Mouse (Mus musculus): ENCODE measurements around the gene 9430015G10Rik. TPM values are rescaled to one million over a fixed set of nuclear protein-coding genes. Genes with fewer than 3 reads are reported as not detected.
"Not testable (repeated sequence)": the region's sequence is repeated elsewhere in the genome, so short reads cannot be mapped to it uniquely, and the experiment has no call there.

The 9430015G10Rik gene
- total RNA-seq, 2 experiments from 2014 or later = 3.3 to 3.6 TPM

DNA sequence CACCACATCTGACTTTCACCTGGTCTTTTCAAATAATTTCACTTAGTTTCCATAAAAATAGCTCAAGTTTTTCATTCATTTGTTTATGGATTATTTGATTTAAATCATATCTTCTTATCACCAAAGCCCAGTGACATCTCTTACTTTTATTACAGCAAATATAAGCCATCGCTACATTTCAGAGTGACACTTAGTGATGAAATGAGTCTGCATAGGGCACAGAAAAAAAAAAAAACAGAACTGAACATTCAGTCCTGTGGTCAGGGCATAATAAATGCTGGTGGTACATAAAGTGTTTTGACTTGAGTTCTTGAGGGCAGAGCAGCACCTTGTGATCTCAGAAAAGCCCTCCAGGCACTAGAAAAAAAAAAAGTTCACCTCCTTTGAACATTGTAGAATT lies 13.6 kb upstream of the 9430015G10Rik start:
- intact Hi-C loops (cut with DNase I) = no loop called here
- DNase-seq (ENCODE audit: low spot score) = no peak

- intact Hi-C loops (cut with DNase I) = no loop called here
- no peak for DNase-seq (ENCODE audit: low spot score)
These were observed 11.9 kb upstream of the 9430015G10Rik start for GRCm38 (mm10) chr4:156097770-156098366.

DNA sequence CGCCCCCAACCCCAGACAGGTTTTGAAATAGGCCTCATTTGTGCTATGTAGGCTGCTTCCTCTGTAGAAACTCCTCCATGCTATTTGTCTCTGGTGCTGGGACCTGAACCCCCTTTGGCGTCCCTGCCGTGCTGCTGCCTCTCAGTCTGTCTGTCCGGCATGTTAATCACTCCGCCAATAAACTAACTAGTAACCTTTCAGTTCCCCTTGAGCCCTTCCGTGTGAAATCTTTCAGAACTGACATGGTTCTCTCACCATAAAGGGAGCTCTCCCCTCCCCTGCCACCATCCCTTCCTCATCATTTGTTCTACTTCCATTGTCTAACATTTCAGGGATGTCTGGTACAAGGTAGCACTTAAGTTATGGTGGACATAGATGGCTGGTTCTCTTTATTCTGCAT lies 10.4 kb upstream of the 9430015G10Rik start:
- intact Hi-C loops (cut with DNase I) = no loop called here
- DNase-seq (ENCODE audit: low spot score) = no peak

DNA sequence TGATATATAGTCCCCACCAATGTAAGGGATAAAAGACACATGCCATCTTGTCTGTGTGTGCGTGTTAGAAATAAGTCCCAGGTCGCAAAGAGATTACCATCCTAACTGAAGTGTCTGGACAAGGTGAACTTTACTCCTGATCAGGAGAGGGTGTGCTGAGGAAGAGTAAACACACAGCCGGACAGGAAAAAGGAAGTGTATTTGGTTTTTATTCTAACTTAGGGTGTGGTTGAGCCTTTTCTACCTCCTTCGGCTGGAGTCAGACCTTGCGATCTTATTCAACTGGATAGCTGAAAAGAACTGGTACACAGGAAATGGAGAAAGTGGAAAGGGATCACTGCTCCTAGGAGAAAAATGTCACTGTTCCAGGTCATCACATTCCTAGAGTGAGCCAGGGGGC lies 9.3 kb upstream of the 9430015G10Rik start:
- intact Hi-C loops (cut with DNase I) = loop anchor here (2.0 kb wide), 1 partner anchor 142 kb away; no protein-coding TSS in a partner anchor
- no peak for DNase-seq (ENCODE audit: low spot score)

- DNase-seq (ENCODE audit: low spot score) = no peak
- intact Hi-C loops (cut with DNase I) = loop anchor here (2.0 kb wide), 1 partner anchor 143 kb away; no protein-coding TSS in a partner anchor
These were observed 8.3 kb upstream of the 9430015G10Rik start for GRCm38 (mm10) chr4:156101481-156101903.

DNA sequence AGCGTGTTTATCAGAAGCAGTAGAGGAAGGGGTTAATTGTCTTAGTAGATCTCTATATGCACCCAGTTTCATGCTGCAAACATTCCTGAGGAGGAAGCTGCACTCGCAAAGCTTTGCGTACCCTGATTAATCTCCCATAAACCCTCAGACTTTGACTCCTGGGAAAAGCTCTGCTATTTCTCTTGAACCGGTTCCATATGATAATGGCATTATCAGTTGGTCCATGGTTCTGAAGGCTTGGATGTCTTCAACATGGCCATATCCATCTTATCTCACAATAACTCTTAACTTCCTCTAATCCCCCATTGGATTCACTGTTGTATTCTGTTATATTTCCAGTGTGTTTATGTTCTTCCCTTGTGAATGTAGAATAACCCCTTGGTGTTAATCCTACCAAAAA lies 6.4 kb upstream of the 9430015G10Rik start:
- intact Hi-C loops (cut with DNase I) = no loop called here
- DNase-seq (ENCODE audit: low spot score) = no peak

DNA sequence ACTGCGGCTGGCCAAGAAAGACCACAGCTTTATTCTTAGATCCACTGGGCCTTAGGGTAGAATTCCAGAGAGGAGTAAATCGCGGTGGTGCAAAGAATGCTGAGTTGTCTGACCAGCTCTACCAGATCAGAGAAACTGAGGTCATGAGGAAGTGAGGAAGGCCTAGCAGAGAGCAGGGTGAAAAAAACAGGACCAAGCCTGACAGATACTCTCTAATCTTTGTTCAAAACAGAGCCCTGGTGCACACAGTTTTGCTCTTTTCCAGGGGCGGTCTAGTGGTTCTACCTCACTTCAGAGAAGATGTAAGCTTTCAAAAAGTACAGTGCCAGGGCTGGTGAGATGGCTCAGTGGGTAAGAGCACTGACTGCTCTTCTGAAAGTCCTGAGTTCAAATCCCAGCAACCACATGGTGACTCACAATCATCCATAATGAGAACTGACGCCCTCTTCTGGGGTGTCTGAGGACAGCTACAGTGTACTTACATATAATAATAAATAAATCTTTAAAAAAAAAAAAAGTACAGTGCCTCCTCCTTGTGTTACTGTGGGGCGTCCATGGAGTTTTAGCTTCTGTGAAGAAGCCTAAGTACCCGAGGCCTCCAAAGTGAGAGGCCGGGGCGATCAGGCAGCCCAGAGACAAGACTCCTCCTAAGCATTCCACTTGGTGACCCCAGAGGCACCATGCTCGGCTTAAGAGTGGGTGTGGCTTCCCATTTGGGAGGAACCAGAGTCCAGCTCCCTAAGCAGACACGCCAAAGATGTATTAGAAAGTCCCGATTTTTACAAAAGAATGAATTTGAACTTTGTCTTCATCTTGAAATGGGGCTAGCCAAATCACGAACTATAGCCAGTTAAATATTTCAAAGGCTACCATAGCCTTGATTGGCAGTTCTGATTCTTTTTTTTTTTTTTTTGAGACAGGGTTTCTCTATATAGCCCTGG lies 906 bp upstream of the 9430015G10Rik start:
- intact Hi-C loops (cut with DNase I) = loop anchor here (2.0 kb wide), 1 partner anchor 76 kb away; no protein-coding TSS in a partner anchor
- DNase-seq (ENCODE audit: low spot score) = no peak

GRCm38 (mm10) chr4:156124077-156124476 lies 14.3 kb downstream of the 9430015G10Rik start:
- no peak for DNase-seq (ENCODE audit: low spot score)
- intact Hi-C loops (cut with DNase I) = no loop called here

DNA sequence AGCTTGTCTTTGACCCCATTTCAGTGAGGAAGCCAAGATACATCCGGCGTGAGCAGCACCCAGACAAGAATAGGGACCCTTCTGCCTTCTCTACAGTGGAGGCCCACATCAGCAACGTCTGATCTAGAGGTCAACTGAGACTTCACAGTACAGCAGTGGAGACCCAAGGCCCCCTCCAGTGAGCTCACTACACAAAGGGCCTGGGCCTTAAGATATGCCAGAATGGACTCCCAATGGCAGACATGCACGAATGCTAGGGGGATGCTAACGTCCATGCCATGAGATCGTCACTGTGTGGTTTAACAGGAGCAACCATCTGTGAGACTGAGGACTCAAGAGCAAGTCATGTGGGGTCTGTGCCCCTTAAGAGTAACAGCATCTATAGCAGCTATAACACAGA lies 15.6 kb downstream of the 9430015G10Rik start:
- intact Hi-C loops (cut with DNase I) = no loop called here
- no peak for DNase-seq (ENCODE audit: low spot score)

- no peak for DNase-seq (ENCODE audit: low spot score)
- intact Hi-C loops (cut with DNase I) = no loop called here
These were observed 17.1 kb downstream of the 9430015G10Rik start for GRCm38 (mm10) chr4:156126841-156127240.

- intact Hi-C loops (cut with DNase I) = no loop called here
These were observed 19.0 kb downstream of the 9430015G10Rik start for GRCm38 (mm10) chr4:156128746-156129145.

DNA sequence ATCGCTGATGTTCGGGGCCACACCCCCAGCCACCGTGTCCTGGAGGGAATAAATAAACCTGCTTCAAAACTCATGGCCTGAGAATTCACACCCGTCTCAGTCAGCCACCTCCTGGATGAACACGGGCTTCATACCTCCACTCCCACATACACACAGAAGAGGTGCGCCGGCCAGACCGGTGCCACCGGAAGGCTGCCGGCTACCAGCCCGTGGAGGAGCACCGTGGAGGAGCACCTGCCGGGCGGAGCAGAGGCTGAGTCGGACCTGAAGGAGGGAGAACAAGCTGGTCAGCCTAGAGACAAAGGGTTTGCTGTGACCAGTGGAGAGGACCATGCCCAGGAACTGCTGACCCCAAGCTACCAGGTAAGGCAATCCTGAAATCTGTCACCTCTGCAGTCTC lies 20.7 kb downstream of the 9430015G10Rik start, which contains the start of gene Rnf223:
Rnf223 (plus strand) TSS at position 78 of the 400 bp plus-strand sequence.
- DNase-seq (ENCODE audit: low spot score) = no peak
- intact Hi-C loops (cut with DNase I) = no loop called here

More at GRCm38 (mm10) chr4:156128746-156129145, 19.0 kb downstream of the 9430015G10Rik start:
- DNase-seq (ENCODE audit: low spot score) = no peak

DNA sequence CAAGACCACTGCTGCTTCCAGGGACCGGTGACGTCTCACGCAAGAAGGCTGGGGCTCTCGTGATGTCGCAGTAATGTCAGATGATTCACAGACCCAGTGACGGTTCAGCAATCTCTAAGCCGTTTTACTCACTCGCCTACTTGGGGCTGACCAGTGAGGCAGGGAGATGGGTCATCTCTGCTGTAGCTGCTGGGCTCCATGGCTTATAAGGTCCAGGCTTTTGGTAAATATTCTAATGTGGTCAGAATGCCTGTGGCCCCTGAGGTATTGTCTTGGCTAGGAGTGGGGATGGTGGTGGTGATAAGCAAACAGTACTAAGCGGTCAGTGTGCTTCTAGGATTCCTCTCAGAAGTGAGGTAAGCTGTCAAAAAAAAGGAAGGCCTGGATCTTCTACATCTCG lies 21.2 kb downstream of the 9430015G10Rik start:
- intact Hi-C loops (cut with DNase I) = no loop called here
- DNase-seq (ENCODE audit: low spot score) = no peak

- intact Hi-C loops (cut with DNase I) = no loop called here
- DNase-seq (ENCODE audit: low spot score) = no peak
These were observed 23.6 kb downstream of the 9430015G10Rik start for GRCm38 (mm10) chr4:156133334-156133733.

DNA sequence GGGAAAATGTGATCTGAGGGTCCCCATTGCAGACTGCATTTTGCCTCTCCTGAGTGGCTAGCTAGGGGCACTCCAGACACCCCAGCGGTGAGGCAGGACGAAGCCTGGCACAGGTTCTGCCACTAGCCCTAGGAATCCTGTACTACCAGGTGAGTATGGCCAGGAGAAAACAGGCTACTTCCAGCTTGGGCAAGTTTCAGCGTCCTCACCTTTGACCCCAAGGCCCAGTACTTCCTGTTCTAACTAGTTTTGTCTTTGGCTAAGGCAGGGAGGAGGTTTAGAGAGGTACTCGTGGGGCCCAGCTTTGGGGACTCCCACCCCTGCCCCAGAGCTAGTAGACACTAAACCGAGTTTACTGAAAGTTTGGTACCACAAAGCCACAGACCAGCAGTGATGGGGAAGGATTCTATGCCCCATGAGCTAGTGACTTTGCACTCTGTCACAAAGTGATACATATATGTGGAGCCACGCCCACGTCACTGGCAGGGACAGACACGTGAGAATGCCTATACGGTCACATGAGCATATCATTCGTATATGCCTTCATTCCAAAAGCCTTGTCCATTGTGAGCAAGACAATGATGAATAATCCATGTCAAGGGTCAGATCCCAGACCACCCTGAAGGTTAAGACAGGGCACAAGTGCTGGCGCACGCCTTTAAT lies 24.3 kb downstream of the 9430015G10Rik start:
- intact Hi-C loops (cut with DNase I) = no loop called here
- no peak for DNase-seq (ENCODE audit: low spot score)

GRCm38 (mm10) chr4:156135112-156135511 lies 25.3 kb downstream of the 9430015G10Rik start:
- intact Hi-C loops (cut with DNase I) = no loop called here
- no peak for DNase-seq (ENCODE audit: low spot score)

DNA sequence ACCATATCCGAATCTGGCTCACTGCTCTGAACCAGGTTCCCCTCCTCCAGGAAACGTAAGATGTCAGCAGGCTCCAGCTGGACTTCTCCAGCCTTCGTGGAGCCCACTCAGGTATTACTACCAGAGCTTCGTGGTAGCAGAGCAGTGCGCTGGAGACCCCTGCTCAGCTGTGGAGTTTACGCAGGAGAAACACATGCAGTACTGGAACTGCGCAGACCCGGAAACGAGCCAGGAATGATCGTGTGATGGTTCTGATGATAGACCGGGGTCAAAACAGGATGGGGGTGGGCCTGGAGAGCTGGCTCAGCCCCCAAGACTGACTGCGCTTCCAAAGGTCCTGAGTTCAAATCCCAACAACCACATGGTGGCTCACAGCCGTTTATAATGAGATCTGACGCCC lies 26.0 kb downstream of the 9430015G10Rik start:
- no peak for DNase-seq (ENCODE audit: low spot score)
- intact Hi-C loops (cut with DNase I) = no loop called here

- intact Hi-C loops (cut with DNase I) = no loop called here
- no peak for DNase-seq (ENCODE audit: low spot score)
These were observed 26.7 kb downstream of the 9430015G10Rik start for GRCm38 (mm10) chr4:156136285-156137100.

DNA sequence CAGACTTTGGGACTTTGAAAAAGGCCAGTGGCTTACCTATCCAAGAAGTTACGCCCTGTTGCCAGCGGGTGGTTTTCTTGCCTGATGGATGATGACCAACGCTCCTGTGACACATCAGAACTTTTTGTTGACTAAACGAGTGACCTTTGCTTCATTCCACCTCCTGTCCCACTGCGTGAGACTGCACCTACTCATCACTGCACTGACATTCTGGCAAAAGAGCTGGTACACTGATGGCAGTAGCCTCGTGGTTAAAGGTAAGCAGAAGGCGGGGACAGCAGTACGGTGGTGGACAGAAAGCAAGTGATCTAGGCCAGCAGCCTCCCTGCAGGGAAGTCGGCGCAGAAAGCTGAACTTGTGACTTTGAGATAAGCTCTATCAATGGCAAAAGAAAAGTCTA lies 41.1 kb downstream of the 9430015G10Rik start:
- intact Hi-C loops (cut with DNase I); DNase-seq (ENCODE audit: low spot score): not testable (repeated sequence)

- no peak for DNase-seq (ENCODE audit: low spot score)
- intact Hi-C loops (cut with DNase I) = no loop called here
These were observed 45.0 kb downstream of the 9430015G10Rik start for GRCm38 (mm10) chr4:156154771-156155170.
